Mouse (Mus musculus) gastrocnemius, adult 2 months (tissue): ENCODE results near the gene Exoc3. TPM values are rescaled to one million over a fixed set of nuclear protein-coding genes. Genes with fewer than 3 reads are reported as not detected.

ENCODE experiments used
- DNase-seq: peaks from one replicate; pipeline ENCODE4 v3.0.0; 2022
- H3K27ac ChIP-seq: fragments of 200-600 bp; 2 replicates; pipeline ENCODE4 v1.8.1; 2022; ENCODE audit warnings: mild to moderate bottlenecking
- H3K4me3 ChIP-seq: fragments of 200-600 bp; 2 replicates; pipeline ENCODE4 v1.8.1; 2022; ENCODE audit warnings: mild to moderate bottlenecking, moderate library complexity
- CTCF ChIP-seq: fragments of 200-600 bp; IDR thresholded peaks from 2 replicates; pipeline ENCODE4 v1.8.1; 2022; ENCODE audit warnings: antibody characterized with exemption, mild to moderate bottlenecking, moderate library complexity
- intact Hi-C: fragments of 180-260 bp; cut with DNase I; formaldehyde crosslinking; loops from one replicate; pipeline ENCODE4 v1.15.1; 2025
- total RNA-seq, 2 experiments: library from RNA; stranded (reverse); gene quantifications; 2 replicates each; pipeline ENCODE4 v1.2.3; 2021

Gene Exoc3
- total RNA-seq, 2 experiments from 2014 or later, result 30.7 to 35.3 TPM

- no peak overlapping the region for H3K27ac ChIP-seq
- intact Hi-C loops, result loop anchor here (10.0 kb wide), 1 partner anchor 205 kb away; the partner anchor contains the start of gene Zdhhc11
- no peak for TF ChIP-seq CTCF
- DNase-seq, result no peak
- H3K4me3 ChIP-seq, result no peak overlapping the region
Observed at GRCm38 (mm10) chr13:74169446-74170164, 38.9 kb downstream of the Exoc3 start.

DNA sequence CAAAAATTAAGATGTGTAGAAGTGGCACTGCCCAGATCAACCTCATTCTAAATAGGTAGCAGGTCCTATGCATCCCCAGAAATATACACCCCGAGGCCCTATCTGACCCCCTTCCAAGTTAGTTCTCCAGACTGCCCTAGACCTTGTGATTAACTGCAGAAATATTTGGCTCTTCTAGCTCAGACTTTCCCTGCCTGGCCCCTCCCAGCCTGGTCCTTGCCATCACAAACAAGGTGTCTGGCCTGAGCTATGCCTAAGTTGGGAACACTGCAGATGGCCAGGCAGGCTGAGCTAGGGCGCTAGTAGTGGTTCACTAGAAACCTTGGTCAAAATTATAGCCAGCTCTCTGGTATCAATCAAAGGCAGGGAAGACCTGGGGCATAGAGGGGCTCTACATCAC, 41.0 kb downstream of the Exoc3 start:
- Histone ChIP-seq H3K27ac (peak overlapping the region; percentile 12), H3K4me3 (no peak overlapping the region)
- DNase-seq, result peak; percentile 32
- intact Hi-C loops, result no loop called here
- no peak for TF ChIP-seq CTCF

DNA sequence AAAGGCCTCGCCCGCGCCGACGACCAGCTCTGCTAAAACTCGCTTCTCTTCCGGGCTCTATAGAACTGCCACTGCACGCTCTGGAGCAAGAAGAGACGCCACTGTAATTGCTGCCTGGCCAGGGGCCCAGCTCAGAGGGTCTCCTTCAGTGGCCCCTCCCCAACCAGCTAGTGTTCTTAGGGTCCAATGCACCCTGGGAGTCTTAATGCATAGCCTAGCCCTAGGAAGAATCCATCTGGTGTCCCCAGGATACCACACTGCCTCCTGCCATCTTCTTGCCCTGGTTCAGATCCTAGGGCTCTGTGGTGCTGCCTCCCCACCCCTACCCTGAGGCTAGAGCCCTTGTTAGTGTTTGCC, 41.5 kb downstream of the Exoc3 start:
- H3K27ac ChIP-seq, result peak overlapping the region; percentile 31; the same call in 1 of the 2 replicates
- intact Hi-C loops, result no loop called here
- DNase-seq, result no peak

DNA sequence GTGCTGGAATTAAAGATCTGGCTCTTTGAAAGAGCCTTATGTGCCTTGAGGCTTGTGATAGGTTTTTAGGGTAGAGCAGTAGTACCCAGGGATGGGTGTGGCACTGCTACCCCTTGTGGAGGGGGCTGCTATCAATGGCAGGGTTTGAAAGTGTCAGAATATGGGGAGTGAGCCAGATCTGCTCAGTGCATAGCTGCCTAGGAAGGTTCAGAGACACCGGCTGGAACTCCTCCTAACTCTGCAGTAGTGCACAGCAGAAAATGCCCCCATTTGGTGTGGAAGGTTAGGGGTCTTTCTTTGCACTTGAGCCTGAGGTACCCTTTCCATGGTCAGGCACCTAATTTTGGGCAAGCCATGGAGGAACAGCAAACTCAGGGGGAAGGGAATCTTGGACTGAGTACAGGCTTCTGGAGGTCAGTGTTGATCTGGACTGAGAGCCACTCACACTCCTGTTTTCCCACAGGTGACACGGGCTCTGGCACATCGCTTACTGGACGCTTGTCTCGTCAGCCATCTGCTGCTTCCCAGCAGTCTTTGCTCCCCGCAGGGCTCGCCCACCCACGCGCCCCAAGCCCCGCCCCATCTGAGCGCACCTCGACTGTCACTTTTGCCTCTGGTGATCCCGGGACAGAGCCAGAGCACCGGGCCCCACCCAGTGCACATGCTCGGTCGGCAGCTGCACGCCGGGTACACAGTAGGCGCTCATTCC, 42.0 kb downstream of the Exoc3 start:
- intact Hi-C loops, result no loop called here
- peak overlapping the region; percentile 69 for H3K4me3 ChIP-seq
- DNase-seq, result peak; percentile 56
- H3K27ac ChIP-seq, result peak overlapping the region; percentile 31; the same call in 1 of the 2 replicates
- TF ChIP-seq CTCF, result no peak

More for the DNA sequence above, 41.5 kb downstream of the Exoc3 start:
- peak overlapping the region; percentile 69 for H3K4me3 ChIP-seq
- no peak for TF ChIP-seq CTCF

- Histone ChIP-seq H3K4me3 (no peak overlapping the region), H3K27ac (no peak overlapping the region)
- TF ChIP-seq CTCF, result no peak
- intact Hi-C loops, result no loop called here
- no peak for DNase-seq
Observed at GRCm38 (mm10) chr13:74147327-74147726, 61.2 kb downstream of the Exoc3 start.

DNA sequence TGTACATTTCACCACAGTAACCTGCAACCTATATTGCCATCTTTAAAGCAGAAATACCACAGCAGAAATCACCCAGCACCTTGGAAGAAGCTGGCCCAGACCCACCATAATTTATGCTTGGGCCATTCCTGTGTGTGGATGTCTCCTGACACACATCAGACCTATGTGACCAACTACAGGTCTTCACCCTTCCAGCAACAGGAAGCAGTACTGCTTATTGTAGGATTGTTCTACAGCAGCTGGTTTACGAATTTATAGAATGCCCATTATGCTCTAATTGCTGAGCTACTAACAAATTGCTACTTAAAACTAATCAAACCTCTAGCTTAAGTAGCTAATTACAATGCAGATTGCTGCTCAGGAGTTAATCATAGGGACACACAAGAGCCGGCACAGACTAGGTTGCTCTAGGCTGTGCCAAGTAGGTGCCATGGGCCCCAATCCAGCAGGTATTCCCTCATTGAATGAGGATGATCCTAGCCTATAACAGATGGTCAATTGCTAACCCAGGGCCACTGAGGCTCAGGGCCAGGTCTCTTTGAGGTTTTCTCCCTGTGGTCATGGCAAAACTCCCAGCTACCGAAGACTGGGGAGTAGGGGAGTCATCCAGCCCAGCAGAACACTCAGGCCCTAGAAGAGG, 62.4 kb downstream of the Exoc3 start:
- Histone ChIP-seq H3K27ac (no peak overlapping the region), H3K4me3 (no peak overlapping the region)
- no peak for DNase-seq
- intact Hi-C loops, result no loop called here
- TF ChIP-seq CTCF, result no peak

DNA sequence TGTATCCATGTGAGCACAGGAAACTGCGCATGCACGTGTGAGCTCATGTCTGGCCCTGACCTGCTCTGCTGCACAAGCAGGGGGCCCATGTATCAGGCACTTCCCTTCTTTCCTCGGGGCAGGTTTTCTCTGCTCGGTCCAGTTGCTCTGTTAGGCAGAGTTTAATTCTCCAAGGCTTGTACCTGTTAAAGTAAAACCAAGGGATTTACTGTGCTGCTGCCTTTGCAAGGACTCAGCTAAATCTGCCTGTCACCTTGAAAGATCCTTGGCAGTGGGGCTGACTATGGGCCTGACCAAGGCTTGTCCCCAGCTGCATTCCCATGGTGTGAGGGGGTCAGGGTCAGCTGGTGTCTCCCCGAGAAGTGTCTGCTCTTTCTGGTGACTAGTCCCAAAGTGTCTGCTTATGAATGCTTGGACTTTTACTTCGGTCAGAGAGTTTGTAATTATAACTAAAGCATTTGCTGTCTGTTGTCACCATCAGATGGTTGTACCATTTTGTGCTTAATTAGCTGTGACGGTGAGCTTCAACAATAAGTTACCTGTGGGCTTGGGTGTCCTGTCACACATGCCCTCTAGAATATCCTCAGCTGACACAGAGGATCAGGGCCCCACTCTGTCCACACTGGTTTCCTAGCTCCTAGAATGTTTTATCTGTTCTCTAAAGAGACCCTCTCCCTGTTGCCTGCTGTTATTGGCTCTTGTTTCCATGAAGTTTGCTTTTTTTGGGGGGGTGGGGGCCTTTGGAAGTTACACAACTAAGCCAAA, 64.2 kb downstream of the Exoc3 start:
- intact Hi-C loops, result no loop called here
- no peak for DNase-seq
- H3K4me3 ChIP-seq, result no peak overlapping the region
- H3K27ac ChIP-seq, result no peak overlapping the region
- no peak for TF ChIP-seq CTCF

DNA sequence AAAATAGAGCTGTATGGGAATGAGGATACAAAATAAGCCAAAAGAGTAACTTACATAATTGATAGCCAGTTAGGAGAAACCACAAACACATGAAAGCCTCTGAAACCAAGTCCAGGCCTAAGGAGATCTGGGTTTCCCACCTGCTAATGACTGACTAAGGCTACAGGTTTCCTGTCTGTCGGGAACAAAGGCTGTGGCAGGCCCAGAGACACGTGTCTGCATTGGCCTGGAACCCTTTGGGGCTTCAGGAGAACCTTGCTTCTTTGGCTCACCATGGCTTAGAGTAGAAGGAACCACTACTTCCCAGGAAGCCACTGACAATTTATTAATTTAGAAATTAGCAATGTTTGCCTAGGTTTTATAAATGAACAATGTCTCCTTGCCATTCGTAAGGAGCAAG, 65.2 kb downstream of the Exoc3 start:
- Histone ChIP-seq H3K27ac (no peak overlapping the region), H3K4me3 (no peak overlapping the region)
- intact Hi-C loops, result no loop called here
- DNase-seq, result no peak
- no peak for TF ChIP-seq CTCF

GRCm38 (mm10) chr13:74140793-74141192, 67.7 kb downstream of the Exoc3 start:
- Histone ChIP-seq H3K4me3 (no peak overlapping the region), H3K27ac (no peak overlapping the region)
- TF ChIP-seq CTCF, result no peak
- DNase-seq, result no peak
- intact Hi-C loops, result no loop called here

GRCm38 (mm10) chr13:74138906-74139647, 69.5 kb downstream of the Exoc3 start:
- intact Hi-C loops, result no loop called here
- Histone ChIP-seq H3K27ac (no peak overlapping the region), H3K4me3 (no peak overlapping the region)
- no peak for TF ChIP-seq CTCF
- no peak for DNase-seq

GRCm38 (mm10) chr13:74129909-74130308, 78.6 kb downstream of the Exoc3 start:
- Histone ChIP-seq H3K27ac (no peak overlapping the region), H3K4me3 (no peak overlapping the region)
- TF ChIP-seq CTCF, result no peak
- DNase-seq, result no peak
- intact Hi-C loops, result no loop called here

DNA sequence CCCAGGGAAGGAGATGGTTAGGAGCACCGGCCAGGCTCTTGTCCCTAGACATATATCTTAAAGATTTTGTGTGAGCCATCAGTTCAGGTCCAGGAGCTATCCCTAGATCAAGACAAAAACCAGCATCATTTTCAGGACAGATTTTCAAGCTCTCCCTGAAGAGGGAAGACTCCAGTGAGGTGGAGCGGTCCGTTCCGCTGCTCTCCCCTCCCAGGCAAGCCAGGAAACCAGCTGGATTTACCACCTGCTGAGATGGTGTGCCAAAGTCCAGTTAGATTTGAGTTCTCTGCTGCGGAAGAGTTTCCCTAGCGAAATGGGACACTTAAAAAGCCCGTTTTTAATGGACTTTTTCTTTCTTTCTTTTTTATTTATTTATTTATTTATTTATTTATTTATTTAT, 81.0 kb downstream of the Exoc3 start:
- no peak for DNase-seq
- Histone ChIP-seq H3K27ac (no peak overlapping the region), H3K4me3 (no peak overlapping the region)
- no peak for TF ChIP-seq CTCF
- intact Hi-C loops, result no loop called here
